Mouse (Mus musculus): ENCODE measurements at regions not wholly inside any gene's neighbourhood (a gene's known extent, or its start where the extent isn't known, plus 50 kb on each side); places are given as distances from the start of the nearest gene placed in this dataset.

GRCm38 (mm10) chr11:32978899-32979298 is 154.5 kb upstream of the Smim23 start:
- H3K9ac ChIP-seq (ENCODE audit: control insufficient read depth, low read depth, low read length, poor library complexity, severe bottlenecking), result no peak overlapping the region
- no peak overlapping the region for H3K4me3 ChIP-seq (ENCODE audit: control insufficient read depth in 1 of 2, insufficient read depth in 1 of 2, low read depth in 2 of 2, low read length in 2 of 2)
- no peaks in the 10 kb centered on the region for H3K27me3 ChIP-seq (ENCODE audit: control insufficient read depth in 1 of 2, insufficient read depth in 2 of 2, low read length in 2 of 2)
- H3K9me3 ChIP-seq (replicated peaks; ENCODE audit: insufficient read depth, low read length), result no peaks in the 10 kb centered on the region
- H3K27ac ChIP-seq (ENCODE audit: control insufficient read depth, low read depth, low read length), result no peak overlapping the region
- no peak for DNase-seq (ENCODE audit: low read depth, low spot score)
- no peaks in the 10 kb centered on the region for H3K4me1 ChIP-seq (ENCODE audit: control insufficient read depth in 1 of 2, insufficient read depth in 2 of 2, low read length in 2 of 2)
- no peaks in the 10 kb centered on the region for H3K79me2 ChIP-seq (ENCODE audit: control insufficient read depth, insufficient read depth, low read length, poor library complexity)
- TF ChIP-seq MXI1 (IDR thresholded peaks at IDR 0.05; ENCODE audit: low read depth, low read length) (no peak), CHD2 (IDR thresholded peaks at IDR 0.05; ENCODE audit: low read length) (no peak), ZNF384 (IDR thresholded peaks at IDR 0.05; ENCODE audit: low read depth, low read length) (no peak), SIN3A (IDR thresholded peaks at IDR 0.05; ENCODE audit: low read length) (no peak), TBP (IDR thresholded peaks at IDR 0.05; ENCODE audit: low read depth, low read length) (no peak), RAD21 (IDR thresholded peaks at IDR 0.05; ENCODE audit: low read depth, low read length) (no peak), KAT2A (conservative IDR thresholded peaks at IDR 0.05; ENCODE audit: low read depth, low read length) (no peak), SMC3 (IDR thresholded peaks at IDR 0.05; ENCODE audit: low read depth, low read length) (no peak), ZMIZ1 (IDR thresholded peaks at IDR 0.05; ENCODE audit: low read depth, low read length) (no peak), ZKSCAN1 (IDR thresholded peaks at IDR 0.05; ENCODE audit: low read depth, low read length) (no peak), ETS1 (IDR thresholded peaks at IDR 0.05; ENCODE audit: low read depth, low read length) (no peak), GABPA (IDR thresholded peaks at IDR 0.05; ENCODE audit: low read depth, low read length) (no peak)
- no peaks in the 10 kb centered on the region for H3K36me3 ChIP-seq (ENCODE audit: control insufficient read depth in 1 of 2, insufficient read depth in 2 of 2, low read length in 2 of 2)

GRCm38 (mm10) chr11:32976572-32976971 is 152.2 kb upstream of the Smim23 start:
- TF ChIP-seq CTCF (IDR thresholded peaks at IDR 0.05 in 2 of 3, conservative IDR thresholded peaks at IDR 0.05 in 1 of 3; ENCODE audit: control insufficient read depth in 1 of 3, insufficient read depth in 1 of 3, low read depth in 2 of 3, low read length in 3 of 3, poor library complexity in 1 of 3, severe bottlenecking in 1 of 3), result no peak
- TF ChIP-seq KAT2A (conservative IDR thresholded peaks at IDR 0.05; ENCODE audit: low read depth, low read length), result no peak
- TF ChIP-seq SIN3A (IDR thresholded peaks at IDR 0.05; ENCODE audit: low read length), result no peak
- no peak for TF ChIP-seq MAZ (IDR thresholded peaks at IDR 0.05; ENCODE audit: low read depth, low read length)
- no peak for TF ChIP-seq RCOR1 (IDR thresholded peaks at IDR 0.05; ENCODE audit: low read depth, low read length)
- TF ChIP-seq TBP (IDR thresholded peaks at IDR 0.05; ENCODE audit: low read depth, low read length), result no peak
- TF ChIP-seq TAL1 (IDR thresholded peaks at IDR 0.05; ENCODE audit: low read length), result no peak
- TF ChIP-seq HCFC1 (IDR thresholded peaks at IDR 0.05; ENCODE audit: low read depth, low read length), result no peak
- no peak for TF ChIP-seq GATA1 (IDR thresholded peaks at IDR 0.05; ENCODE audit: low read depth, low read length)
- TF ChIP-seq TCF12 (IDR thresholded peaks at IDR 0.05; ENCODE audit: low read depth, low read length), result no peak
- TF ChIP-seq MAX (IDR thresholded peaks at IDR 0.05; ENCODE audit: low read length), result no peak
- TF ChIP-seq MYB (IDR thresholded peaks at IDR 0.05; ENCODE audit: low read depth, low read length), result no peak
- no peak for TF ChIP-seq POLR2AphosphoS5 (IDR thresholded peaks at IDR 0.05; ENCODE audit: borderline replicate concordance, low read depth, low read length)
- TF ChIP-seq RAD21 (IDR thresholded peaks at IDR 0.05; ENCODE audit: low read depth, low read length), result no peak
- no peak for TF ChIP-seq ETS1 (IDR thresholded peaks at IDR 0.05; ENCODE audit: low read depth, low read length)
- TF ChIP-seq ELF1 (IDR thresholded peaks at IDR 0.05; ENCODE audit: low read depth, low read length), result no peak
- TF ChIP-seq MYC (IDR thresholded peaks at IDR 0.05; ENCODE audit: low read depth, low read length), result no peak
- no peak for TF ChIP-seq GABPA (IDR thresholded peaks at IDR 0.05; ENCODE audit: low read depth, low read length)
- TF ChIP-seq USF1 (IDR thresholded peaks at IDR 0.05; ENCODE audit: low read depth, low read length), result no peak
- TF ChIP-seq MEF2A (IDR thresholded peaks at IDR 0.05; ENCODE audit: extremely low read depth, insufficient replicate concordance, low read depth, low read length, poor library complexity, severe bottlenecking), result no peak
- no peaks in the 10 kb centered on the region for H3K79me2 ChIP-seq (ENCODE audit: control insufficient read depth, insufficient read depth, low read length, poor library complexity)
- no peaks in the 10 kb centered on the region for H3K4me1 ChIP-seq (ENCODE audit: control insufficient read depth in 1 of 2, insufficient read depth in 2 of 2, low read length in 2 of 2)
- no peaks in the 10 kb centered on the region for H3K36me3 ChIP-seq (ENCODE audit: control insufficient read depth in 1 of 2, insufficient read depth in 2 of 2, low read length in 2 of 2)
- no peaks in the 10 kb centered on the region for H3K27me3 ChIP-seq (ENCODE audit: control insufficient read depth in 1 of 2, insufficient read depth in 2 of 2, low read length in 2 of 2)
- H3K9ac ChIP-seq (ENCODE audit: control insufficient read depth, low read depth, low read length, poor library complexity, severe bottlenecking), result no peak overlapping the region
- DNase-seq (ENCODE audit: low read depth, low spot score), result no peak
- H3K4me3 ChIP-seq (ENCODE audit: control insufficient read depth in 1 of 2, insufficient read depth in 1 of 2, low read depth in 2 of 2, low read length in 2 of 2), result no peak overlapping the region
- H3K27ac ChIP-seq (ENCODE audit: control insufficient read depth, low read depth, low read length), result no peak overlapping the region
- H3K9me3 ChIP-seq (replicated peaks; ENCODE audit: insufficient read depth, low read length), result no peaks in the 10 kb centered on the region
